Mouse (Mus musculus): ENCODE data around the gene Fgfr2. TPM values are rescaled to one million over a fixed set of nuclear protein-coding genes. Genes with fewer than 3 reads are reported as not detected.
A peak's percentile ranks its signal among the peaks of the same experiment; 100 is the strongest.

Fgfr2 gene
- polyA plus RNA-seq, 1 experiment = 12.0 TPM

DNA sequence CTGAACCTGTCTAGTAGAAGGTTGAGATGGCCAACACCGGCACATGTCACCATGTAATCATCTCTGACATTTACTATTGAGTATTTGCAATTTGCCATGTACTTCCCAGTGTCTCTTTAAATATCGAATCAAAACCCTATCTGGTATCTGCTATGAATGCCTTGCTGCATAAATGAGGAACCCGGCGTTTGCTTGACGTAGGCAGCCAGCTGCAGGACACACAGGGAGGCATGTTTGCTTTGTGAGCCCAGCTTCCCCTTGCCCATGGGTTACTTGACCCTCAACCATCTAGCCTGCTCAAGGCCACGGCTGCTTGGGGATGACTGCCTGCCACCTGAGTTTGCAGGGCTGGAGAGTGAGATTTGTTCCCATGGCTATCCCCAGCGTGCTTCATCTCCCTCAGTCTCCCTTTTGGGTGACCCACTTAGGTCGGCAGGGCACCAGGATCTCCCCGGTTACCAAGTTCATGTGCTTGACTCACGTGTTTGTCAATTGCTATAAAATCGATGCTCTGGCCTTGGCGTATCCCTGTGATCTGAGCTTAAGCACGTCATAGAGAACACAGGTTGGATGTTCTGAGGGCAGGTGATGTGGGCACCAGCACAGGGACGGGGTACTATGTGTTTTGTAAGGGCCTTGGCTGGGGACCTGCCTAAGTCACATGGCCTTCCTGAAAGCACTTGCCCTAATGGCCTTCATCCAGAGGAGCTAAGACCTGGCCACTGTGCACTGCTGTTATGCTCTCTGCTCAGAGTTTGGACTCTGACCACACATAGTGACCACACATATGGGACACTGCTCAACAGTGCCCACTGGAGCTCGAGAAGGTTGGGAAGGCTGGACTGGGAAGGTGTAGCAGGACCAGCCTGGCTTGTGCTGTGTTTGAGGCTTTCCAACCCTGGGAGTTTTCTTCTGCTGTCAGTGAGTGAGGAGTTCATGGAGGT lies 502.9 kb downstream of the Fgfr2 start:
- H3K4me3 ChIP-seq (ENCODE audit: insufficient read depth, low read depth, low read length) = no peak overlapping the region
- H3K4me1 ChIP-seq (ENCODE audit: control insufficient read depth, insufficient read depth, insufficient read length, low read length) = no peaks in the 10 kb centered on the region
- H3K27ac ChIP-seq (replicated peaks; ENCODE audit: low read depth, low read length) = no peak overlapping the region

DNA sequence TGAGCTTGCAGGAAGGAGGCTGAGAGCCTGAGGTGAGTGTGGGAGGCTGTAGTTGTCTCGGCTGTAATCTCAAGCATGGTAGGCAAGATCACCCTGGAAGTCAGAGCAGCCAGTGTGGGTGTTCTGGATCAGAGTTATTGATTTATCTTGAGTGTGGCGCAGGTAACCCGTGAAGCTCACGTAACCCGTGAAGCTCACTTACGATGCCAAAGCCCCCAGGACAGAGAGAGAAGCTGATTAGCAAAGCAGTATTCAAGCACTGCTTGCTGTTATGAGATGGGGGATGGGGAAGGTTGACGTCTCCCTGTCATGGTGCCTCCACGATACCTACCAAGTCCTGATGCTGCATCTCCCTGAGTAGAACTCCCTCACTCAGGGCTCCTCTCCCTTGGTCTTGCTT lies 503.6 kb downstream of the Fgfr2 start:
- Histone ChIP-seq H3K4me1 (ENCODE audit: control insufficient read depth, insufficient read depth, insufficient read length, low read length) (no peaks in the 10 kb centered on the region), H3K27ac (replicated peaks; ENCODE audit: low read depth, low read length) (no peak overlapping the region), H3K4me3 (ENCODE audit: insufficient read depth, low read depth, low read length) (no peak overlapping the region)

GRCm38 (mm10) chr7:132617021-132617564 lies 506.1 kb downstream of the Fgfr2 start:
- Histone ChIP-seq H3K4me1 (ENCODE audit: control insufficient read depth, insufficient read depth, insufficient read length, low read length) (no peaks in the 10 kb centered on the region), H3K4me3 (ENCODE audit: insufficient read depth, low read depth, low read length) (no peak overlapping the region), H3K27ac (replicated peaks; ENCODE audit: low read depth, low read length) (no peak overlapping the region)

- Histone ChIP-seq H3K4me3 (ENCODE audit: insufficient read depth, low read depth, low read length) (no peak overlapping the region), H3K27ac (replicated peaks; ENCODE audit: low read depth, low read length) (no peak overlapping the region), H3K4me1 (ENCODE audit: control insufficient read depth, insufficient read depth, insufficient read length, low read length) (no peaks in the 10 kb centered on the region)
These were observed 506.8 kb downstream of the Fgfr2 start for GRCm38 (mm10) chr7:132616391-132616790.

DNA sequence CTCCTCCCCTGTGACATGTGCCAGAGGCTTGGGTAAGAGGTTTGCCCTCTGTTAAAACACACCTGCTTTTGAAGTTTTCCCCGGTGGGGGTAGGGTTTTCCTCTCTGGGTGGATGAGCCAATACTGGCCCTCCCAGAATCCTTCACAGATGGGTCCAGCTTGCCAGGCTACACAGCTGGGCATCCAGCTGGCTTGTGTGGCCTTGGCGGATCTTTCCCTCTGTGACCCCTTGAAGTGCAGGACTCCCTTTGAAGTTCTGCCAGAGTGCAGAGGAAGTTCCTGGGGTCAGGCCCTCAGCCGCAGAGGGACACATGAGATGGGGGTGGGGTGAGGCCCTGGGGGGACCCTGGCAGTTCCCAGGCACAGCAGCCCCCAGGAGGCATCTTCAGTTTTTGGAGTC lies 507.8 kb downstream of the Fgfr2 start:
- Histone ChIP-seq H3K4me1 (ENCODE audit: control insufficient read depth, insufficient read depth, insufficient read length, low read length) (no peaks in the 10 kb centered on the region; the same call in 1 of the 2 replicates), H3K27ac (replicated peaks; ENCODE audit: low read depth, low read length) (no peak overlapping the region), H3K4me3 (ENCODE audit: insufficient read depth, low read depth, low read length) (no peak overlapping the region)

GRCm38 (mm10) chr7:132611530-132611929 lies 511.6 kb downstream of the Fgfr2 start:
- Histone ChIP-seq H3K4me3 (ENCODE audit: insufficient read depth, low read depth, low read length) (no peak overlapping the region), H3K27ac (replicated peaks; ENCODE audit: low read depth, low read length) (no peak overlapping the region)

DNA sequence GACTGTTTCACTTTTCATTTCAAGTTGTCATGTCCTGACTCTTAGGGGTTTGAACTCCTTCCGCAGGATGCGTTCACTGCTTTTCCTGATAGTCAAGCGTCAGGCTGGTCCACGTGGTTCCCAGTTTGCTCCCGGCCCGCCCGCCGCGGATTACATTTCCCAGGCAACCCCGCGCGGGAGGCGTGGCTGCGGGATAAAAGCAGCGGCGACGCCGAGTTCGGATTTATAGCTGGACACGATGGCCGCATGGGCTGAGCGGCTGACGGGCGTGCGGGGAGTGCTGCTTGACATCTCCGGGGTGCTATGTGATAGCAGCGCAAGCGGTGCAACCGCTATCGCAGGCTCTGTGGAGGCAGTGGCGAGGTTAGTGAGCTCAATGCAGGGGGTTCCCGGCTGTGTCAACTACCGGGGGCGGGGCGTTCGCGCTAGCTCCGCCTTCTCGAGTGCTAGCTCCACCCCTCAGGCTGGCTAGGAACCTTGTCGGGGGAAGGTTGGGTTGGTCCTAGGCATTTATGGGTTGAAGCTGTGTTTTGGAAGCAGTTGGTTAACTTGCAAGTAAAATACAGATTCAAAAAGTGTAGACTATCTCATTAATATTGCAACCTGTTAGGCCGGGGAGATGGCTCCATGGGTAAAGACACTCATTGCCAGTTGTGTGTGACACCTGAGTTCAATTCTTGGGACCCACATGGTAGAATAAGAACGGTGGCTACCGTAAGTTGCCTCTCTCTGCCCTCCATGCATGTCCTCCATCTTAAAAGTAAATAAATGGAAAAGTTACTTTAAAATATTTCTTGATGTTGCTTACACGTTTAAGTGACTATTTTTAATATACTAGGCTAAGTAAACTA lies 512.5 kb downstream of the Fgfr2 start, which contains the start of gene Lhpp:
Lhpp (plus strand) TSS at position 171 of the 851 bp plus-strand sequence.
- no peaks in the 10 kb centered on the region; the same call in 1 of the 2 replicates for H3K4me1 ChIP-seq (ENCODE audit: control insufficient read depth, insufficient read depth, insufficient read length, low read length)
- peak within 1 kb of the TSS; percentile 72 for H3K4me3 ChIP-seq (ENCODE audit: insufficient read depth, low read depth, low read length)
- no peak within 1 kb of the TSS for H3K27ac ChIP-seq (replicated peaks; ENCODE audit: low read depth, low read length)

More at GRCm38 (mm10) chr7:132611530-132611929, 511.6 kb downstream of the Fgfr2 start:
- H3K4me1 ChIP-seq (ENCODE audit: control insufficient read depth, insufficient read depth, insufficient read length, low read length) = no peaks in the 10 kb centered on the region; the same call in 1 of the 2 replicates

DNA sequence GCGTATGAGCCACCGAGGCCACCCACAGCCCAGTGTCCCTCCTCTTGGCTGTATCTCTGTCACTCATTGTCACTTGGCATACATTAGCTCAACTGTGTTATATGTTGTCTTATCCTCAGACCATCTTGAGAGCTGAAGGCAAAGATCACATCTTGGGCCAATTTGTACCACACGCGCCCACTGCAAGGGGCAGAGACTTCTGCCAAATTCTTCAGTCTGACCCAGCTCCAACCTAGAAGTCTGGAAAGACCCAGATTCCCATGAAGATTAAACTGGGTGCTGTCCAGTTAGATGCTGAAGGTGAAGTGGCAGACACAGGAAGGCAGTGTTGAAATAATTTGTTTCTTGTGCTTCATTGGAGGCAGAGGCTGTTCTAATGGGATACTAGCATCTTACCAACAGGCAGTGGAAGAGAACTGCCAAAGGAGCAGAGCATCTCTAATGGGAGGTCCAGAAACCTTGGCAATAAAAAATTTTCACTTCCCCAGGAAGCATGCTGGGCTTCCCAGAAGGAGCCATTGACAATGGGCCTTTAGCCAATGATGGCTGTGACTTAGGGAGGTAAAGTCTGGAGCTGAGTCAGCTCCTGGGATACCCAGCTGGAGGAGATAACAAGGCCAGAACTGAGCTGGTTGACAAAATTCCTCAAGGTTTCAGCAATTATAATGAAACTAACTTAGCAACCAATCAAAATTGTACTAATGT lies 514.7 kb downstream of the Fgfr2 start:
- H3K27ac ChIP-seq (replicated peaks; ENCODE audit: low read depth, low read length) = no peak overlapping the region
- H3K4me1 ChIP-seq (ENCODE audit: control insufficient read depth, insufficient read depth, insufficient read length, low read length) = no peaks in the 10 kb centered on the region; the same call in 1 of the 2 replicates
- no peak overlapping the region for H3K4me3 ChIP-seq (ENCODE audit: insufficient read depth, low read depth, low read length)

DNA sequence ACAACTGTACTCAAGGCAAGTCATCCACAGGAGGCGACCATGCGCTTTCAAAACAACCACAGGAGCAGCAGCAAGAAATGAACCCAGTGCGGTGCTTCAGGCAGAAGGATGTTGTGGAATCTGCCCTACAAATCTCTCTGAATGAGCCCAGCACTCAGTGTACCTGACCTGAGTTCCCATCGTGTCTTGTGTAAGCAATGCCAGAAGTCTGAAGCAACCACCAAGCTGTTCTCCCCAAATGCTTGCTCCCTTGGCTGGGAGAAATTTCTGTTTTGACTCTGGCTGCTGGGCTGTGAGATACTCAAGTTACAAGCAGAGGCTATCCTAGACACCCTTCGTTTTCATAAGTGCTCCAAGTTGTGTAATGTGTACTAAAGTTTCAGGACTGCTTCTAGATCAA lies 517.5 kb downstream of the Fgfr2 start:
- no peak overlapping the region for H3K27ac ChIP-seq (replicated peaks; ENCODE audit: low read depth, low read length)
- H3K4me1 ChIP-seq (ENCODE audit: control insufficient read depth, insufficient read depth, insufficient read length, low read length) = no peaks in the 10 kb centered on the region
- no peak overlapping the region for H3K4me3 ChIP-seq (ENCODE audit: insufficient read depth, low read depth, low read length)

DNA sequence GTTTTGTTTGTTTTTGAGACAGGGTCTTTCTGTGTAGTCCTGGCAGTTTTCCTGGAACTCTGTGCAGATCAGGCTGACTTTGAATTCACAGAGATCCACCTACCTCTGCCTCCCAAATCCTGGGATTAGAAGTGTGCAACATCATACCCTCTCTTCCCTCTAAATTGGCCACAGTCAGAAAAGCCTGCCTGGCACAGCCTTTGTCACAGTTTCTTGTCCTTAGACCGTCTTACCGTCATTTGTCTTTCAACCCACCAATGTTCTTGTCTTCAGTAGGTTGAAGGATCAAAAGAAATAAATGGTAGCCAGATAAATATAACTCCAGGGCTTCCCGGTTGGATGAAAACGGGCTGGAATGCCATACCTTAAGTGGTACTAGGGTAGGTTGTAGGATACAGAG lies 518.4 kb downstream of the Fgfr2 start:
- peaks cover under 1% of the 10 kb centered on the region; the same call in 1 of the 2 replicates for H3K4me1 ChIP-seq (ENCODE audit: control insufficient read depth, insufficient read depth, insufficient read length, low read length)
- no peak overlapping the region for H3K27ac ChIP-seq (replicated peaks; ENCODE audit: low read depth, low read length)
- no peak overlapping the region for H3K4me3 ChIP-seq (ENCODE audit: insufficient read depth, low read depth, low read length)

DNA sequence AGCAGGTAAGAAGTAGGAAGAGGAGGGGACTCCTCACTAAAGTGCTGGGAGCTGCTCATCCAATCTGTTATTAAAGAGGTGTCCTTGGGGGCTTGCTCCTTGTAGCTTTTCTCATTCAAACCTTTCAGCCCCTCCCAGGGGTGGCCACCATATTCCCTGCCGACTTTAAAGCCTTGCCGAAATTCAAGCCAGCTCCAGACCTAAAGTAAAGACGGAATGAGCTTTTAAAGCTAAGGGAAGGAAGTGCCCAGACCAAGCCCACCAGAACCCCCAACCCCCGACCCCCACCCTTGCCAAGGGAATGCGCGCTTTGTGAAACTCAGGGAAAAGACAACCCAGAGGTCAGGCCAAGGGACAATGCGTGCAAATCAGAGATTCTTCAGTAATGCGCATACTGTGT lies 522.2 kb downstream of the Fgfr2 start:
- Histone ChIP-seq H3K4me3 (ENCODE audit: insufficient read depth, low read depth, low read length) (no peak overlapping the region), H3K4me1 (ENCODE audit: control insufficient read depth, insufficient read depth, insufficient read length, low read length) (peaks cover 2% of the 10 kb centered on the region; the same call in 1 of the 2 replicates), H3K27ac (replicated peaks; ENCODE audit: low read depth, low read length) (no peak overlapping the region)

DNA sequence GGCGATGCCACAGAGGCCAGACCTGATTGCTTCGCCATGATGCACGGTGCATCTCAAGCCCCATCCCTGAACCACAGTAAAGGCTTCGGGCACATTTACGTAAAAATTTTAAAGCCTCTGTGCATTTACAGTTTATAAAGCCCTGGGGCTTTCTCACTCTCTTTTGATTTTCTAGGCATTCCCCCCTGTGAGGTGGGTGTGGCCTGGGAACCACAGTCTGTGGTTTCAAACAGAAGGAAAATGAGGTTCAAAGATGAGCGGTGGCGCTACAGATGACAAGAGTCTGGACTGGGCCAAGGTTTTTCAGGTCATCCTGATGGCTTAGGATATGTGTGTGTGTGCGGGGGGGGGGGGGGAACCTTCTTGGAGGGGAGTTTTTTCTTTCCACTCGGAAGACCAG lies 523.1 kb downstream of the Fgfr2 start:
- Histone ChIP-seq H3K4me1 (ENCODE audit: control insufficient read depth, insufficient read depth, insufficient read length, low read length) (peaks cover 2% of the 10 kb centered on the region; the same call in 1 of the 2 replicates), H3K27ac (replicated peaks; ENCODE audit: low read depth, low read length) (no peak overlapping the region), H3K4me3 (ENCODE audit: insufficient read depth, low read depth, low read length) (no peak overlapping the region)

GRCm38 (mm10) chr7:132599071-132599975 lies 523.8 kb downstream of the Fgfr2 start, which contains the start of gene Nkx1-2:
Gene Nkx1-2, minus strand, starts transcription at chr7:132599637.
- H3K4me3 ChIP-seq (ENCODE audit: insufficient read depth, low read depth, low read length) = no peak within 1 kb of the TSS
- no peak within 1 kb of the TSS for H3K27ac ChIP-seq (replicated peaks; ENCODE audit: low read depth, low read length)
- H3K4me1 ChIP-seq (ENCODE audit: control insufficient read depth, insufficient read depth, insufficient read length, low read length) = peaks cover 2% of the 10 kb centered on the region; the same call in 1 of the 2 replicates
